Mouse (Mus musculus) ovary, adult 10 weeks (tissue): Measurements from ENCODE around the gene Rtkn2. TPM values are rescaled to one million over a fixed set of nuclear protein-coding genes. Genes with fewer than 3 reads are reported as not detected.

Experiments
- polyA plus RNA-seq: library from polyadenylated mRNA; stranded (reverse); fragments of 350-450 nt; fragmentation: Illumina TruSeq; extraction: RNeasy Lipid Tissue Mini Kit (QIAGEN cat#74804); gene quantifications from one replicate; pipeline ENCODE4 v1.2.3, GENCODE M21; 2014

Rtkn2 gene
- polyA plus RNA-seq, result 2.4 TPM

DNA sequence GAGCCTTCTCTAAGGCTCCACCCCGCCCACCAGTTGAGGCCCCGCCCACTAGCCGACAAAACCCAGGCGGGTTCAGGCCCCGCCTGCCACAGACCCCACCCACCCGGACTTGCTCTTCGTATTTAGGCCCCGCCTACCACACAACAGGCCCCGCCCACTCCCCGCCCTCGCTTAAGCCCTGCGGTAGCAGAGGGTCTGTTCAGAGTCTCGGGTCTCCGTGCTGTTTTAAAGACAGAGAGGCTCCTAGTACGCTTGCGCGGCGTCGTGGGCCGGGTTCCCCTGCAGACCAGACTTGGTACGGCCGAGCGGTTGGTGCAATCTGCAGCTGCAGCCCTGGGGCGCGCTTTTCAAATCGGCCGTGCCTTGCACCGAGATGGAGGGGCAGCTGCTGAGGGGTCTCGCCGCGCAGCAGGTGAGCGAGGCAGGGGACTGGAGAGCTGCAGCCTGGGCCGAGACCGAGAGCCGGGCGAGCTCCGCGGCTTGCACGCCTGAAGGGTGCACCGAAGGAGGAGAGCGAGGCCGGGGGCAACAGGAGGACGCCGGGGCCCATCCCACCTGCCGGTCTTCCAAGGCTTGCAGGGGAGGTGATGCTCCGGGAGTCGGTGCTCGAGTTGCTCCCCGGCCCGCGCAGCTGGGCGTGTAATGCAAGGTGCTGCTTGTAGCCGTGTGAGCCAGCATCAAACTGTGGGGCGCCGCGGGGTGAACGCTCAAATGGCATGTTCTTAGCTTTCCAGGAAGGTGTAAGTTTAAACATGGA, at the start of gene Rtkn2:
Gene Rtkn2 (plus strand): TSS at position 170 of the 757 bp plus-strand sequence.

Other genes starting within 250 kb of the Rtkn2 start
- gene Zfp365, start 66.9 kb upstream of the Rtkn2 start, polyA plus RNA-seq, result 3.3 TPM